Mouse (Mus musculus) hindbrain, embryonic 11.5 days (tissue): ENCODE results near the gene Sdhaf2. TPM values are rescaled to one million over a fixed set of nuclear protein-coding genes. Genes with fewer than 3 reads are reported as not detected.

Source experiments
- ATAC-seq: fragments of 200-750 bp; cut with Nextera tagmentation; 2 replicates; pipeline ENCODE4 v1.8.0; 2017; ENCODE audit warnings: mild to moderate bottlenecking, moderate TSS enrichment, moderate library complexity; ENCODE audit not compliant: low FRiP score
- DNase-seq: peaks from one replicate; pipeline ENCODE4 v3.0.0-alpha.2; 2015; ENCODE audit warnings: low spot score
- H3K27ac ChIP-seq: fragments of 300-500 bp; sonication (generic); 2 replicates; pipeline ENCODE4 v1.5.1; 2014; ENCODE audit warnings: mild to moderate bottlenecking, low read depth, low read length
- H3K27me3 ChIP-seq: fragments of 300-500 bp; sonication (generic); 2 replicates; pipeline ENCODE4 v1.6.1; 2014; ENCODE audit warnings: mild to moderate bottlenecking, low read length, moderate library complexity, mixed read lengths; ENCODE audit not compliant: control insufficient read depth, insufficient read depth
- H3K36me3 ChIP-seq: fragments of 300-500 bp; sonication (generic); 2 replicates; pipeline ENCODE4 v1.6.1; 2014; ENCODE audit warnings: mild to moderate bottlenecking, low read length, moderate library complexity, mixed read lengths; ENCODE audit not compliant: control insufficient read depth, insufficient read depth
- H3K4me1 ChIP-seq: fragments of 300-500 bp; sonication (generic); replicated peaks from 2 replicates; pipeline ENCODE4 v1.6.1; 2014; ENCODE audit warnings: low read length, mixed read lengths; ENCODE audit not compliant: control insufficient read depth, insufficient read depth
- H3K4me2 ChIP-seq: fragments of 300-500 bp; sonication (generic); replicated peaks from 2 replicates; pipeline ENCODE4 v1.6.1; 2014; ENCODE audit warnings: mild to moderate bottlenecking, low read depth, low read length
- H3K4me3 ChIP-seq: fragments of 300-500 bp; sonication (generic); 2 replicates; pipeline ENCODE4 v1.5.1; 2014; ENCODE audit warnings: low read depth, low read length
- H3K9ac ChIP-seq: fragments of 300-500 bp; sonication (generic); 2 replicates; pipeline ENCODE4 v1.6.1; 2014; ENCODE audit warnings: low read depth, low read length
- H3K9me3 ChIP-seq: fragments of 300-500 bp; sonication (generic); 2 replicates; pipeline ENCODE4 v1.6.1; 2016; ENCODE audit warnings: low read length; ENCODE audit not compliant: control insufficient read depth
- WGBS: fragments of 180-500 bp; shearing (Covaris S2); extraction: QIAGEN DNeasy Blood & Tissue Kit; methylation state at CpG from one replicate; pipeline ENCODE4 v1.1.7; 2014; 5-methylcytosine and 5-hydroxymethylcytosine counted together
- polyA plus RNA-seq: library from polyadenylated mRNA; unstranded; fragments of >200 nt; fragmentation: Nextera tagmentation; extraction: Ambion mirVana; gene quantifications from 2 replicates; pipeline ENCODE4 v1.2.1, GENCODE M21; 2014

Gene Sdhaf2
- polyA plus RNA-seq, 1 experiment from 2014 or later = 60.9 TPM

GRCm38 (mm10) chr19:10457484-10457800, 68.5 kb downstream of the Sdhaf2 start:
- ATAC-seq (peak; percentile 95), DNase-seq (peak; percentile 94)
- H3K27ac ChIP-seq = 0 out of 2 replicates have a peak overlapping the region, but pooled peaks have one; percentile 47
- peak overlapping the region; percentile 95 for H3K4me2 ChIP-seq
- H3K9ac ChIP-seq = no peak overlapping the region
- peaks cover 13% of the 10 kb centered on the region; the same call in 1 of the 2 replicates for H3K4me1 ChIP-seq
- no peaks in the 10 kb centered on the region for H3K9me3 ChIP-seq
- H3K27me3 ChIP-seq = peaks cover 51% of the 10 kb centered on the region
- H3K36me3 ChIP-seq = no peaks in the 10 kb centered on the region
- 1% methylated on average over 27 of the region's 34 CpGs for WGBS
- peak overlapping the region; percentile 43 for H3K4me3 ChIP-seq

GRCm38 (mm10) chr19:10456752-10457483, 69.0 kb downstream of the Sdhaf2 start, which contains the start of gene Lrrc10b:
Lrrc10b (minus strand) TSS chr19:10457473.
- DNase-seq (peak; percentile 84), ATAC-seq (peak; percentile 62)
- Histone ChIP-seq H3K9ac (peak within 1 kb of the TSS; percentile 49), H3K36me3 (no peaks in the 10 kb centered on the region), H3K4me1 (peaks cover 12% of the 10 kb centered on the region; the same call in 1 of the 2 replicates), H3K27ac (peak within 1 kb of the TSS; percentile 47; the same call in 1 of the 2 replicates), H3K4me2 (peak within 1 kb of the TSS; percentile 95), H3K27me3 (peaks cover 51% of the 10 kb centered on the region), H3K9me3 (no peaks in the 10 kb centered on the region), H3K4me3 (peak within 1 kb of the TSS; percentile 43)
- under 1% methylated on average over 76 of the region's 96 CpGs for WGBS

GRCm38 (mm10) chr19:10455437-10455806, 70.5 kb downstream of the Sdhaf2 start:
- no peak for DNase-seq
- Histone ChIP-seq H3K36me3 (no peaks in the 10 kb centered on the region), H3K4me2 (no peak overlapping the region), H3K9me3 (no peaks in the 10 kb centered on the region), H3K27ac (no peak overlapping the region), H3K9ac (no peak overlapping the region), H3K4me3 (no peak overlapping the region), H3K4me1 (peaks cover 12% of the 10 kb centered on the region; the same call in 1 of the 2 replicates), H3K27me3 (peaks cover 45% of the 10 kb centered on the region)
- no peak for ATAC-seq
- 67% methylated on average over 3 of the region's 3 CpGs for WGBS

- WGBS = 68% methylated on average over 4 of the region's 4 CpGs
- Histone ChIP-seq H3K27me3 (peaks cover 44% of the 10 kb centered on the region), H3K27ac (no peak overlapping the region), H3K4me1 (peaks cover 12% of the 10 kb centered on the region; the same call in 1 of the 2 replicates), H3K4me3 (no peak overlapping the region), H3K9me3 (no peaks in the 10 kb centered on the region), H3K4me2 (no peak overlapping the region), H3K9ac (no peak overlapping the region), H3K36me3 (no peaks in the 10 kb centered on the region)
- DNase-seq = no peak
- ATAC-seq = no peak
These were observed 71.1 kb downstream of the Sdhaf2 start for GRCm38 (mm10) chr19:10454718-10455436.

Other genes with a start within 250 kb of the Sdhaf2 start
- 1.5 and 1.8 TPM in 2 replicates for gene Dagla, start 221.3 kb downstream of the Sdhaf2 start, polyA plus RNA-seq
- gene Syt7, start 137.1 kb downstream of the Sdhaf2 start, polyA plus RNA-seq = 2.1 and 2.4 TPM in 2 replicates
- gene Lrrc10b, start 68.7 kb downstream of the Sdhaf2 start, polyA plus RNA-seq = 0.59 and 0.69 TPM in 2 replicates
- 1.7 TPM in 2 replicates for gene Ppp1r32, start 43.2 kb downstream of the Sdhaf2 start, polyA plus RNA-seq
- gene Cpsf7, start 876 bp downstream of the Sdhaf2 start, polyA plus RNA-seq = 60.9 and 65.4 TPM in 2 replicates
- 61.2 and 63.7 TPM in 2 replicates for gene Tmem216, start 30.1 kb upstream of the Sdhaf2 start, polyA plus RNA-seq
- gene Cyb561a3, start 51.0 kb upstream of the Sdhaf2 start, polyA plus RNA-seq = 12.5 and 17.0 TPM in 2 replicates
- gene Tmem138, start 51.2 kb upstream of the Sdhaf2 start, polyA plus RNA-seq = 58.7 and 62.3 TPM in 2 replicates
- 303 and 389 TPM in 2 replicates for gene Ddb1, start 79.2 kb upstream of the Sdhaf2 start, polyA plus RNA-seq
- 20.3 and 23.0 TPM in 2 replicates for gene Tkfc, start 79.5 kb upstream of the Sdhaf2 start, polyA plus RNA-seq
- gene Vwce, start 108.1 kb upstream of the Sdhaf2 start, polyA plus RNA-seq = 0.25 and 0.86 TPM in 2 replicates
- not detected in 2 replicates for gene Pga5, start 151.9 kb upstream of the Sdhaf2 start, polyA plus RNA-seq
- gene Vps37c, start 162.6 kb upstream of the Sdhaf2 start, polyA plus RNA-seq = 23.9 and 27.2 TPM in 2 replicates
- gene Cd5, start 212.9 kb upstream of the Sdhaf2 start, polyA plus RNA-seq = not detected in 2 replicates